Mouse (Mus musculus) cerebellum, adult 2 months (tissue): ENCODE data around the gene Med23.

Experiments
- CTCF ChIP-seq: fragments of 200-500 bp; IDR thresholded peaks from 2 replicates; pipeline ENCODE4 v1.5.1; 2011; ENCODE audit warnings: low read depth, mild to moderate bottlenecking, control low read depth, low read length, moderate library complexity, borderline replicate concordance; ENCODE audit not compliant: insufficient read depth
- POLR2A ChIP-seq: fragments of 200-500 bp; IDR thresholded peaks from 2 replicates; pipeline ENCODE4 v1.6.1; 2011; ENCODE audit warnings: low read length, control low read depth, borderline replicate concordance; ENCODE audit not compliant: insufficient read depth

GRCm38 (mm10) chr10:24831377-24832095 lies 38.2 kb upstream of the Med23 start:
- TF ChIP-seq CTCF (no peak), POLR2A (no peak)
